Mouse (Mus musculus) heart, postnatal 10 days (tissue): ENCODE results near the gene Cacna1b. TPM values are rescaled to one million over a fixed set of nuclear protein-coding genes. Genes with fewer than 3 reads are reported as not detected.
A peak's percentile ranks its signal among the peaks of the same experiment; 100 is the strongest.

Experiments used
- DNase-seq, 2 experiments: peaks; one replicate each; pipeline ENCODE4 v3.0.0; 2021
- intact Hi-C: fragments of 180-260 bp; cut with DNase I; formaldehyde crosslinking; loops from one replicate; pipeline ENCODE4 v1.15.1; 2025
- total RNA-seq, 2 experiments: library from RNA; stranded (reverse); gene quantifications; 2 replicates each; pipeline ENCODE4 v1.2.3; 2021

Cacna1b gene
- under 1 TPM; 0.34 to 0.37 TPM for total RNA-seq

GRCm38 (mm10) chr2:24763115-24763557 is at the start of gene Cacna1b:
Gene Cacna1b (minus strand): TSS chr2:24763152.
- peak; percentile 19 to 41 for DNase-seq
- intact Hi-C loops: no loop called here

GRCm38 (mm10) chr2:24809746-24810145 is 46.8 kb upstream of the Cacna1b start:
- intact Hi-C loops: no loop called here
- DNase-seq: no peak

GRCm38 (mm10) chr2:24807691-24808090 is 44.7 kb upstream of the Cacna1b start:
- DNase-seq: no peak
- intact Hi-C loops: no loop called here

- intact Hi-C loops: no loop called here
- no peak for DNase-seq
These were observed 44.1 kb upstream of the Cacna1b start for GRCm38 (mm10) chr2:24807036-24807435.

DNA sequence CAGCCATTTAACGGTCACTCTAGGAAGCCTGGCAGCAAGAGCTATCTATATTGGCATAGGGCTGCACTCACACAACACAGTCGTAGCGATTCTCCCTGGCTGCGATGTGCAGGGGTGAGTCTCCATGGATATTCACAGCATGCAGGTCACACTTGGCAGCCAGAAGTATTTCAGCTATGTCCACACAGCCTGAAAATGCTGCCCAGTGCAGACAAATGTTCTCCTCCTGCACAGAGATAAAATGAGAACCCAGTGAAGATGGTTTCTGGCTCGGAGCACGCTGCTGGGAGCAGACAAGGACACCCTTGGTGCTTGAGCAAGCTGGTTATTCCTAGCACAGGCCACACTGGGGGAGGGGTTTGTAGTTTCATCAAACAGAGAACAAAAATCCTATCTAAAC is 43.2 kb upstream of the Cacna1b start:
- intact Hi-C loops: no loop called here

GRCm38 (mm10) chr2:24805621-24806020 is 42.7 kb upstream of the Cacna1b start:
- intact Hi-C loops: no loop called here

More for the DNA sequence above, 43.2 kb upstream of the Cacna1b start:
- DNase-seq: peak; percentile 69 to 79

GRCm38 (mm10) chr2:24796833-24797457 is 34.0 kb upstream of the Cacna1b start:
- intact Hi-C loops: no loop called here

More at GRCm38 (mm10) chr2:24805621-24806020, 42.7 kb upstream of the Cacna1b start:
- no peak for DNase-seq

GRCm38 (mm10) chr2:24787250-24787649 is 24.3 kb upstream of the Cacna1b start:
- intact Hi-C loops: no loop called here
- no peak for DNase-seq

More at GRCm38 (mm10) chr2:24796833-24797457, 34.0 kb upstream of the Cacna1b start:
- DNase-seq: no peak

GRCm38 (mm10) chr2:24781253-24781652 is 18.3 kb upstream of the Cacna1b start:
- intact Hi-C loops: no loop called here
- DNase-seq: no peak

DNA sequence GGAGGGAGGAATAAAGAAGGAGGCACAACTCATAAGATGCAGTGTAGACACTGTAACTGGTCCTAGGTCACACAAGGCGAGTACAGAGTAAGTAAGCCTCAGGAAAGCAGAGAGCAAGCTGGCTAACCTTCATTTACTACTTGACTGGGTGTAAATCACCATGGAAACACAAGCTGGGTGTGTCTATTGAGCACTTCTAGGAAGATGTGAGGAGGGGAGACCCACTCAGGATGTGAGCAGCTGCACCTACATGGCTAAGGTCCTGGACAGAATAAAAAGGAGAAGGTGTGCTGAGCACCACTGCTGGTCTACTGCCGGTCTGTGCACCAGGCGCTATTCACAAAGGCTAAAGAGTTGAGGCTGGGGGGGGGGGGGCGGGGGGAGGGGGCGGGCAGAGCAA is 13.9 kb upstream of the Cacna1b start:
- intact Hi-C loops: no loop called here
- DNase-seq: no peak

DNA sequence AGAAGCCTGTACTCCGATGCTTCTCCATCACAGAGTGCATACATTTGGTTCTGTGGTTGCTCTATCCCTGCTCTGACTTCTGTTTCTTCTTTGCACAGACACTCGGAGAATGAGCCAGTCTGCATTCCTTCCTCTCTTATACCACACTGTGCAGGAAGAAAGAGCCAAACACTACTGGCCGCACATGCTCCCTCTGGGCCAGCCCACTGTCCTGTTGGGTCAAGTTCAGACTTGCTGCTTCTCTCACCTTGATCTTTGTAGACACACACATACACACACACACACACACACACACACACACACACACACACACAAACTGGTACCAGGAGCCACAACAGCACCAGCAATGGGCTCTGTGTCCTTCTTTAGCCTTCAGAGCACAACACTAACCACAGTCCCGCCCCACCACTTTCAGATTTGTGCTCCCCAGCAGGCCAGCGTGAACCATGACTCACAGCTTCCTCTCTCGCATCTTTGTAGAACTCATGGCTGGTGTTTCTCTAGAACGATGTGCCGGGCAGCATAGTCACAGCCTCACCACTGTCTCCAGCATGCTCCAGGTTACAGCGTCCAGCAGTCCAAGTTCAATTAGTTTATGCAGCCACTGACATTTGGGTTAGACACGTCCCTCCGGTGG is 13.1 kb upstream of the Cacna1b start:
- intact Hi-C loops: no loop called here
- no peak for DNase-seq

DNA sequence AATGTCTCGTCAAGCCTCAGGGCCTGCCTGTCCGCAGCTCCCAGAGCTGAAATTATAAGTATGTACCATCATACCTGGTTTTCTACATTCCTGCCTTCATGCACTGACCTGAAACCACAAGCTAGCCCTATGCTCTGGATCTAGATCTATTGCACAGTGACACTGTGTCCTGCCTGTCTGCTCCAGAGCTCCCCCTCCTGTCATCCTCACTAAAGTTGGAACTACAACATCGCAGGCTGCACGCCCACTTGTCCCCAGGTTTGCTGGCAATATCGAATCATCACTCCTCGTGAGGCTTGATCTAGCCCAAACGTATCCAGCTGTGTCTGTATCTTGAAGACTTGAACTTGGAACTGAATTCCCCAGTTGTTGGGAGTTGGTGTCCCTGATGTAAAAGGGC is 11.9 kb upstream of the Cacna1b start:
- peak in 1 of 2 experiments; percentile 7 for DNase-seq
- intact Hi-C loops: no loop called here

DNA sequence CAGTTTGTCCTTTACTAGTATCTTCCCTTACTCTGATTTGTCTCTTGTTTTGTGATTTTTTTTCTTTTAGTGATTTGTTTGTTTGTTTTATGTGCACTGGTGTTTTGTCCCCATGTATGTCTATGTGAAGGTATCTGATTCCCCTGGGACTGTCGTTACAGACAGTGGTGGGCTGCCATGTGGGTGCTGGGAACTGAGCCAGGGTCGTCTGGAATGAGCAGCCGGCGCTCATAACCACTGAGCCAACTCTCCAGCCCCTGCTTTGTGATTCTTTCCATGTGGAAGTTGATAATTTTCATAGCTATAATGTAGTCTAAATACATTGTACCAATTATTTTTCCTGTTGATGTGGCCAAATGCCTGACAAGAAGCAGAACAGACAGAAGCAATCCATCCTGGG is 7.9 kb upstream of the Cacna1b start:
- DNase-seq: no peak
- intact Hi-C loops: no loop called here

- DNase-seq: peak in 1 of 2 experiments; percentile 3
- intact Hi-C loops: no loop called here
These were observed 449 bp downstream of the Cacna1b start for GRCm38 (mm10) chr2:24762446-24762960.

- DNase-seq: peak; percentile 61 to 78
- intact Hi-C loops: no loop called here
These were observed 968 bp downstream of the Cacna1b start for GRCm38 (mm10) chr2:24761923-24762445.

- intact Hi-C loops: loop anchor here (5.0 to 10.0 kb wide), 2 partner anchors 348 to 460 kb away; partner anchors contain the start of gene Il1f10
- DNase-seq: peak; percentile 47 to 78
These were observed 7.7 kb downstream of the Cacna1b start for GRCm38 (mm10) chr2:24755276-24755675.

GRCm38 (mm10) chr2:24752599-24752998 is 10.4 kb downstream of the Cacna1b start:
- DNase-seq: no peak
- intact Hi-C loops: loop anchor here (10.0 kb wide), 1 partner anchor 458 kb away; the partner anchor contains the start of gene Il1f10

GRCm38 (mm10) chr2:24750051-24750450 is 12.9 kb downstream of the Cacna1b start:
- DNase-seq: no peak
- intact Hi-C loops: loop anchor here (10.0 kb wide), 1 partner anchor 455 kb away; the partner anchor contains the start of gene Il1f10

DNA sequence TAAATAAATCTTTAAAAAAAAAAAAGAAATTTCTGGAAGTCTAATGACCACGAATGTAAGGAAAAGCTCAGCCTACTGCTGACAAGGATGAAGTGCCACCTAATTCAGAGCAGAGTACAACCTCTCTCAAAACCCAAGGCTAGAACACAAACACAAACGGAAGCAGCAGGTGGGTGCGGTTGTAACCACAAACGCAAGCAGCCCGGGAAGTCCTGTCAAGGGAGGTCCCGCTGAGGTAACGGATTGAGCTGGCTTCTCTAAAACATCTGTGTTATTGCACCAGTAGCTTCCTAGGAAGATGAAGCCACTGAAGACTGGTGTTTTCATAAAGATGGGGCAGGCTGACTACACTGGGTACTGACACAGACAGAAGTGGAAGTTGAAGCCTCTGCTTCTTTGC is 15.1 kb downstream of the Cacna1b start:
- intact Hi-C loops: no loop called here
- DNase-seq: peak in 1 of 2 experiments; percentile 4

GRCm38 (mm10) chr2:24739701-24740100 is 23.3 kb downstream of the Cacna1b start:
- intact Hi-C loops: no loop called here
- DNase-seq: no peak

GRCm38 (mm10) chr2:24733157-24733556 is 29.8 kb downstream of the Cacna1b start:
- intact Hi-C loops: no loop called here
- DNase-seq: no peak
